Mouse (Mus musculus) E14TG2a.4 (cell line): ENCODE results near the gene Cacna1h.

ENCODE experiments used
- CTCF ChIP-seq: conservative IDR thresholded peaks from 2 replicates; pipeline ENCODE4 v1.5.1; 2014; ENCODE audit warnings: low read length
- NANOG ChIP-seq: IDR thresholded peaks from 2 replicates; pipeline ENCODE4 v1.6.1; 2014; ENCODE audit warnings: borderline replicate concordance, low read length, mixed read lengths

DNA sequence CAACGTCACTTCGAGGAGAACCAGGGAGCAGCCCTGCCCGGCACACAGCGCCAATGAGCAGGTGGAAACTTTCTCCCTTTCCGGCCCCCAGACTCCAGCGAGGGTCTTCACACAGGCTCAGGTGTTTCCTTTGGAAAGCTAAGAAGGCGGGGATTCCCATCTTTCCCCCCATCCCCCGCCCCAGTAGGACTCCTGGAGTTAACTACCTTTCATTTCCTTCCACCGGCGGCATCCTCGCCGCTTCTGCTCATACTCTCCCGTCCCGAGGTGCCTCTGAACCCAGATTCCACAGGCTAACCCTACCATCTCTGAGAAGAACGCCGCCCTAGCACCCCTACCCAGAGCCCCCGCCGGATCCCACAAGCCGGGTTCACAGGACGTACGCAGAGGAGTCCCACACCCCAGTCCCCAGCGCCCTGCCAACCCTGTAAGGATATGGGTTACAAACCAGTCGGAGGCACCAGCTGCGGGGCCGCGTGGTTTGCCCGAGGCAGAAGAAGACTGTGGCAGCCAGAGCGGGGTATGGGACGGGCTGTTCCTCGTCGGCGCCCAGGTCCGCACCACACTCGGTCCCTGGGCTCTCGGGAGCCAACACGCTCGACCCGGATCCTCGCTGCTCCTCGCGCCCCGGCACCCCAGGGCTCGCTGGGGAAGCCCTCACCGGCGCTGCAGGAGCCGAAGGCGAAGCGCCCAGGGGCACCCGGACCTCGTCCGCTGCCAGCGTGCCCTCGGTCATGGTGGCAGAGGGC lies 976 bp downstream of the Cacna1h start:
- TF ChIP-seq CTCF = no peak
- TF ChIP-seq NANOG = no peak
